In the genomic region with DNA sequence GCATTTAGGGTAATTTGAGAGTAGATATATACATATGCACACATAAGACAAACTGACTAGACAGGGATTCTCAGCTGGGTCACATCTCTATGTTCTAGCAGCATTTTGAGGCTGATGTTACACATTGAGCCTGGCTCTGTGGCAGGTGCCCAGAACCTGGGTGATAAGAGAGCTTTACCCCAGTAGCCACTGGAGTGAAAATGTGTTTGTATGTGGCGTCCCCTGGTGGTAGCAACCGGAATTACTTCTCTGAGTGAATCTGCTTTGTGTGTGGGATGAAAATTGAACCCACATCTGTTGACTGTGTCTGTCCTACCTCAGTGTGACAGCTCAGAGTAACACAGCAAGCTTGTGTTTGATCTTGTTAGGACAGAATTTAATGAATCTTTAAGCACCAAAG, we compare ENCODE assay signal across 11 mouse cellular contexts. TPM values are rescaled to one million over a fixed set of nuclear protein-coding genes. Genes with fewer than 3 reads are reported as not detected.
DNase-seq lines count a peak whose midpoint lies in the region; ATAC-seq and TF ChIP-seq lines count a peak whose summit lies in the region.
"Not testable (repeated sequence)": the region's sequence is repeated elsewhere in the genome, so short reads cannot be mapped to it uniquely, and the experiment has no call there.
"Had no signal": no experiment of that assay in that cellular context is flagged by ENCODE, and none has a peak within 500 bp of the region (broad histone marks: within the 10 kb centered on the region; RNA-seq: fewer than 3 reads in every experiment).

No protein-coding gene starts in this region.

- not testable (repeated sequence) for H3K4me3 ChIP-seq in intestine, postnatal 0 days (ENCODE audit: low read depth, low read length); spleen, adult 2 months (ENCODE audit: extremely low read depth, insufficient read depth, insufficient read length)

- DNase-seq in 3T3-L1 (ENCODE audit: low read depth, low spot score), result peak; percentile 71
- DNase-seq in adipocyte (ENCODE audit: low spot score), result peak; percentile 47
- DNase-seq in cerebellum, adult 8-10 months, result peak; percentile 17
- DNase-seq in frontal cortex, postnatal 36 days (ENCODE audit: low spot score in 2 of 2), result peak; percentile 19 to 39
- peak; percentile 22 for DNase-seq in left cerebral cortex, postnatal 4 days
- DNase-seq in spleen, adult 2 months (ENCODE audit: low read depth in 1 of 2, low spot score in 2 of 2), result peak in 1 of 2 experiments; percentile 9

- not testable (repeated sequence) for H3K36me3 ChIP-seq in intestine, postnatal 0 days (ENCODE audit: control insufficient read depth, insufficient read depth); spleen, adult 2 months (ENCODE audit: control insufficient read depth, insufficient read depth, low read length)

- WGBS in intestine, postnatal 0 days, result 2% methylated on average over 2 of the region's 2 CpGs
- WGBS in spleen, adult 2 months, result 1% methylated on average over 2 of the region's 2 CpGs

- H3K9me3 ChIP-seq in intestine, postnatal 0 days (ENCODE audit: control insufficient read depth), result not testable (repeated sequence)

- intact Hi-C loops in left cerebral cortex, postnatal 4 days (cut with DNase I), result not testable (repeated sequence)

- not testable (repeated sequence) for ATAC-seq in intestine, postnatal 0 days
- peak; percentile 89 for ATAC-seq in megakaryocyte-erythroid progenitor cell, adult 5-6 weeks (replicated peaks; ENCODE audit: low FRiP score, low TSS enrichment, poor library complexity, severe bottlenecking)

- H3K4me1 ChIP-seq in intestine, postnatal 0 days (replicated peaks; ENCODE audit: control insufficient read depth, insufficient read depth, low read length); spleen, adult 2 months (ENCODE audit: control insufficient read depth, insufficient read depth, insufficient read length): not testable (repeated sequence)

- H3K27me3 ChIP-seq in intestine, postnatal 0 days (replicated peaks; ENCODE audit: control insufficient read depth, insufficient read depth, low read length); spleen, adult 2 months (ENCODE audit: control insufficient read depth, insufficient read depth, low read length): not testable (repeated sequence)

- TF ChIP-seq CTCF in intestine, postnatal 0 days (IDR thresholded peaks at IDR 0.05; ENCODE audit: low read depth), result peak; percentile 81
- TF ChIP-seq CTCF in spleen, adult 2 months (IDR thresholded peaks at IDR 0.05; ENCODE audit: extremely low read depth, insufficient read depth, insufficient read length, insufficient replicate concordance), result 0 out of 2 replicates have a peak, but pooled peaks have one; percentile 9

- not testable (repeated sequence) for H3K27ac ChIP-seq in intestine, postnatal 0 days (ENCODE audit: low read depth, low read length); spleen, adult 2 months (ENCODE audit: insufficient read depth, low read length)

- not testable (repeated sequence) for TF ChIP-seq POLR2A in spleen, adult 2 months (IDR thresholded peaks at IDR 0.05; ENCODE audit: low read depth, low read length)

- H3K9ac ChIP-seq in intestine, postnatal 0 days (ENCODE audit: low read depth, low read length), result not testable (repeated sequence)

- H3K4me2 ChIP-seq in intestine, postnatal 0 days (replicated peaks; ENCODE audit: low read depth), result not testable (repeated sequence)

RNA-seq across cellular contexts. Expression of a gene that starts 12.0 kb away (rescaled TPM):
- 0.09 and 0.13 TPM in 2 replicates for polyA plus RNA-seq in intestine, postnatal 0 days (2015; fragmentation: Nextera tagmentation; extraction: Ambion mirVana)
- total RNA-seq in left cerebral cortex, postnatal 4 days (2021), result 1 to 10 TPM; 1.3 to 1.7 TPM
- total RNA-seq in megakaryocyte-erythroid progenitor cell, adult 5-6 weeks (2014; fragmentation: Nextera tagmentation), result not detected in 2 replicates
- not detected in 2 replicates for total RNA-seq in megakaryocyte-erythroid progenitor cell, adult 5-6 weeks (2017)
- polyA plus RNA-seq in spleen, adult 2 months (2012; rRNA removed), result not detected in 2 replicates
- polyA plus RNA-seq: inflammation-experienced regulatory T-cells, adult 6 months had no signal

RNA-seq across cellular contexts. Expression of a gene that starts 34.6 kb away (rescaled TPM):
- 50.0 and 53.4 TPM in 2 replicates for polyA plus RNA-seq in intestine, postnatal 0 days (2015; fragmentation: Nextera tagmentation; extraction: Ambion mirVana)
- total RNA-seq in left cerebral cortex, postnatal 4 days (2021), result 10 to 100 TPM in 1 of 2 experiments, 1 to 10 TPM in 1; 8.2 to 10.7 TPM
- total RNA-seq in megakaryocyte-erythroid progenitor cell, adult 5-6 weeks (2014; fragmentation: Nextera tagmentation), result 0.40 TPM in 1 of 2 replicates, not detected in the other
- 1.8 TPM in 1 of 2 replicates, not detected in the other for total RNA-seq in megakaryocyte-erythroid progenitor cell, adult 5-6 weeks (2017)
- 0.49 and 0.66 TPM in 2 replicates for polyA plus RNA-seq in spleen, adult 2 months (2012; rRNA removed)

RNA-seq across cellular contexts. Expression of a gene that starts 45.8 kb away (rescaled TPM):
- 0.13 and 0.20 TPM in 2 replicates for polyA plus RNA-seq in intestine, postnatal 0 days (2015; fragmentation: Nextera tagmentation; extraction: Ambion mirVana)
- not detected for total RNA-seq in left cerebral cortex, postnatal 4 days (2021)
- not detected in 2 replicates for total RNA-seq in megakaryocyte-erythroid progenitor cell, adult 5-6 weeks (2014; fragmentation: Nextera tagmentation)
- total RNA-seq in megakaryocyte-erythroid progenitor cell, adult 5-6 weeks (2017), result not detected in 2 replicates
- polyA plus RNA-seq in spleen, adult 2 months (2012; rRNA removed), result not detected in 2 replicates
- total RNA-seq: gastrocnemius, postnatal 25 days had no signal
- polyA plus RNA-seq: inflammation-experienced regulatory T-cells, adult 6 months; neural tube, embryonic 13.5 days had no signal
